Comparison of ENCODE assay signal across 32 mouse cellular contexts in genomic region chr10:43097755-43098154, GRCm38 (mm10).
A peak's percentile ranks its signal among the peaks of the same experiment; 100 is the strongest.
DNase-seq lines count a peak whose midpoint lies in the region; ATAC-seq and TF ChIP-seq lines count a peak whose summit lies in the region.
"Had no signal": no experiment of that assay in that cellular context is flagged by ENCODE, and none has a peak within 500 bp of the region (broad histone marks: within the 10 kb centered on the region; RNA-seq: fewer than 3 reads in every experiment).

No protein-coding gene starts in this region.

- no peak for TF ChIP-seq POLR2A in limb, embryonic 14.5 days (IDR thresholded peaks at IDR 0.05; ENCODE audit: borderline replicate concordance, extremely low read depth, insufficient read depth, insufficient read length)

- WGBS in hindbrain, embryonic 10.5 days: 73% methylated on average over 8 of the region's 8 CpGs
- 66% methylated on average over 8 of the region's 8 CpGs for WGBS in hindbrain, embryonic 11.5 days
- 32% methylated on average over 8 of the region's 8 CpGs for WGBS in midbrain, embryonic 13.5 days
- whole genome bisulfite sequencing in midbrain, embryonic 10.5 days: 81% methylated on average over 8 of the region's 8 CpGs
- 31% methylated on average over 8 of the region's 8 CpGs for WGBS in hindbrain, embryonic 14.5 days
- 14% methylated on average over 8 of the region's 8 CpGs for WGBS in limb, embryonic 14.5 days

- ATAC-seq in hindbrain, embryonic 11.5 days (ENCODE audit: low FRiP score): no peak
- no peak for ATAC-seq in midbrain, embryonic 13.5 days
- ATAC-seq in hindbrain, embryonic 14.5 days (ENCODE audit: low FRiP score): no peak
- peak; percentile 62; the same call in 1 of the 2 replicates for ATAC-seq in limb, embryonic 14.5 days (ENCODE audit: low FRiP score, low read depth)
- ATAC-seq: forebrain, embryonic 14.5 days; inflammation-experienced regulatory T-cells, adult 6 months; lung, postnatal 0 days had no signal

- H3K36me3 ChIP-seq in hindbrain, embryonic 10.5 days: no peaks in the 10 kb centered on the region
- H3K36me3 ChIP-seq in hindbrain, embryonic 11.5 days (ENCODE audit: control insufficient read depth, insufficient read depth, low read length): no peaks in the 10 kb centered on the region
- H3K36me3 ChIP-seq in midbrain, embryonic 13.5 days: no peaks in the 10 kb centered on the region
- H3K36me3 ChIP-seq in midbrain, embryonic 10.5 days: no peaks in the 10 kb centered on the region
- H3K36me3 ChIP-seq in hindbrain, embryonic 14.5 days (replicated peaks; ENCODE audit: control insufficient read depth, insufficient read depth): no peaks in the 10 kb centered on the region
- no peaks in the 10 kb centered on the region for H3K36me3 ChIP-seq in limb, embryonic 14.5 days (ENCODE audit: control insufficient read depth, insufficient read depth, low read length)
- H3K36me3 ChIP-seq: G1E; heart, embryonic 12.5 days; limb, embryonic 15.5 days; liver, embryonic 13.5 days; stomach, embryonic 15.5 days had no signal

- DNase-seq in hindbrain, embryonic 10.5 days (ENCODE audit: low spot score): no peak
- no peak for DNase-seq in hindbrain, embryonic 11.5 days (ENCODE audit: low spot score)
- no peak for DNase-seq in midbrain, embryonic 10.5 days (ENCODE audit: low spot score)
- no peak for DNase-seq in hindbrain, embryonic 14.5 days (ENCODE audit: low spot score)
- peak; percentile 57 for DNase-seq in limb, embryonic 14.5 days (ENCODE audit: low spot score)
- no peak for DNase-seq in kidney, adult 18-20 months
- DNase-seq in spleen, postnatal 10 days (ENCODE audit: low spot score in 2 of 2): no peak
- DNase-seq: adrenal gland, adult 8-10 months; cerebellum, adult 9-10 months; cerebellum, postnatal 36 days; gastrocnemius, adult 2 months; gastrocnemius, postnatal 36 days; heart, adult 18-20 months; heart, postnatal 4 days; kidney, adult 2 months; kidney, postnatal 36 days; layer of hippocampus, postnatal 36 days; liver, embryonic 13.5 days; lung, adult 18-20 months; lung, postnatal 4 days; retina, postnatal 1 day; right cerebral cortex, postnatal 14 days; thymus, postnatal 14 days had no signal

- H3K9ac ChIP-seq in hindbrain, embryonic 11.5 days (ENCODE audit: low read depth, low read length): no peak overlapping the region
- H3K9ac ChIP-seq in midbrain, embryonic 13.5 days (replicated peaks): no peak overlapping the region
- no peak overlapping the region for H3K9ac ChIP-seq in hindbrain, embryonic 14.5 days
- H3K9ac ChIP-seq in limb, embryonic 14.5 days (ENCODE audit: low read depth, low read length, severe bottlenecking): no peak overlapping the region
- H3K9ac ChIP-seq: heart, embryonic 12.5 days; limb, embryonic 15.5 days; liver, embryonic 13.5 days; stomach, embryonic 15.5 days had no signal

- H3K4me3 ChIP-seq in hindbrain, embryonic 10.5 days: no peak overlapping the region
- no peak overlapping the region for H3K4me3 ChIP-seq in hindbrain, embryonic 11.5 days (ENCODE audit: low read depth, low read length)
- no peak overlapping the region for H3K4me3 ChIP-seq in midbrain, embryonic 13.5 days (replicated peaks)
- H3K4me3 ChIP-seq in midbrain, embryonic 10.5 days: no peak overlapping the region
- H3K4me3 ChIP-seq in hindbrain, embryonic 14.5 days (replicated peaks; ENCODE audit: low read length): no peak overlapping the region
- H3K4me3 ChIP-seq in limb, embryonic 14.5 days (replicated peaks; ENCODE audit: low read length): no peak overlapping the region
- H3K4me3 ChIP-seq: gastrocnemius, adult 2 months; heart, embryonic 12.5 days; limb, embryonic 15.5 days; liver, embryonic 13.5 days; megakaryocyte, embryonic 14.5 days; stomach, embryonic 15.5 days had no signal

- H3K27me3 ChIP-seq in hindbrain, embryonic 10.5 days (ENCODE audit: insufficient read depth, poor library complexity, severe bottlenecking): no peaks in the 10 kb centered on the region
- H3K27me3 ChIP-seq in hindbrain, embryonic 11.5 days (ENCODE audit: control insufficient read depth, insufficient read depth, low read length): no peaks in the 10 kb centered on the region
- no peaks in the 10 kb centered on the region for H3K27me3 ChIP-seq in midbrain, embryonic 13.5 days
- no peaks in the 10 kb centered on the region for H3K27me3 ChIP-seq in midbrain, embryonic 10.5 days (ENCODE audit: low read depth, poor library complexity, severe bottlenecking)
- no peaks in the 10 kb centered on the region for H3K27me3 ChIP-seq in hindbrain, embryonic 14.5 days (ENCODE audit: control insufficient read depth, insufficient read depth, low read length)
- H3K27me3 ChIP-seq in limb, embryonic 14.5 days (ENCODE audit: control insufficient read depth, insufficient read depth, low read length): no peaks in the 10 kb centered on the region
- H3K27me3 ChIP-seq: heart, embryonic 12.5 days; stomach, embryonic 15.5 days had no signal

- peak overlapping the region; percentile 23; the same call in 1 of the 2 replicates for H3K27ac ChIP-seq in hindbrain, embryonic 10.5 days
- no peak overlapping the region for H3K27ac ChIP-seq in hindbrain, embryonic 11.5 days (ENCODE audit: low read depth, low read length)
- peak overlapping the region; percentile 55 for H3K27ac ChIP-seq in midbrain, embryonic 13.5 days
- H3K27ac ChIP-seq in midbrain, embryonic 10.5 days (replicated peaks): no peak overlapping the region
- H3K27ac ChIP-seq in hindbrain, embryonic 14.5 days: peak overlapping the region; percentile 10; the same call in 1 of the 2 replicates
- H3K27ac ChIP-seq in limb, embryonic 14.5 days (replicated peaks; ENCODE audit: low read depth, low read length): no peak overlapping the region
- H3K27ac ChIP-seq: gastrocnemius, adult 2 months; limb, embryonic 15.5 days; liver, embryonic 13.5 days; stomach, embryonic 15.5 days had no signal

- no peak overlapping the region for H3K4me2 ChIP-seq in hindbrain, embryonic 11.5 days (replicated peaks; ENCODE audit: low read depth, low read length)
- H3K4me2 ChIP-seq in midbrain, embryonic 13.5 days (replicated peaks): no peak overlapping the region
- H3K4me2 ChIP-seq in hindbrain, embryonic 14.5 days (replicated peaks): no peak overlapping the region
- H3K4me2 ChIP-seq in limb, embryonic 14.5 days (replicated peaks; ENCODE audit: low read depth, low read length, severe bottlenecking): no peak overlapping the region
- H3K4me2 ChIP-seq: heart, embryonic 12.5 days; limb, embryonic 15.5 days; liver, embryonic 13.5 days; stomach, embryonic 15.5 days had no signal

- peaks cover 81% of the 10 kb centered on the region for H3K4me1 ChIP-seq in hindbrain, embryonic 10.5 days (replicated peaks)
- H3K4me1 ChIP-seq in hindbrain, embryonic 11.5 days (replicated peaks; ENCODE audit: control insufficient read depth, insufficient read depth, low read length): peaks cover 10% of the 10 kb centered on the region; the same call in 1 of the 2 replicates
- peaks cover 88% of the 10 kb centered on the region for H3K4me1 ChIP-seq in midbrain, embryonic 13.5 days (replicated peaks)
- H3K4me1 ChIP-seq in midbrain, embryonic 10.5 days: peaks cover 87% of the 10 kb centered on the region
- H3K4me1 ChIP-seq in hindbrain, embryonic 14.5 days (replicated peaks; ENCODE audit: control insufficient read depth, insufficient read depth, low read length): peaks cover 64% of the 10 kb centered on the region
- H3K4me1 ChIP-seq in limb, embryonic 14.5 days (ENCODE audit: control insufficient read depth, insufficient read depth, low read length): peaks cover 18% of the 10 kb centered on the region
- H3K4me1 ChIP-seq: liver, embryonic 13.5 days; megakaryocyte, embryonic 14.5 days; stomach, embryonic 15.5 days had no signal

- H3K9me3 ChIP-seq in hindbrain, embryonic 10.5 days: no peaks in the 10 kb centered on the region
- no peaks in the 10 kb centered on the region for H3K9me3 ChIP-seq in hindbrain, embryonic 11.5 days (ENCODE audit: control insufficient read depth, low read length)
- no peaks in the 10 kb centered on the region for H3K9me3 ChIP-seq in midbrain, embryonic 13.5 days
- H3K9me3 ChIP-seq in midbrain, embryonic 10.5 days (replicated peaks): no peaks in the 10 kb centered on the region
- no peaks in the 10 kb centered on the region for H3K9me3 ChIP-seq in hindbrain, embryonic 14.5 days (ENCODE audit: control insufficient read depth, low read length)
- no peaks in the 10 kb centered on the region for H3K9me3 ChIP-seq in limb, embryonic 14.5 days (ENCODE audit: control insufficient read depth, low read length)
- H3K9me3 ChIP-seq: G1E; heart, embryonic 12.5 days; limb, embryonic 15.5 days; liver, embryonic 13.5 days; megakaryocyte, embryonic 14.5 days; stomach, embryonic 15.5 days had no signal

Comparison
In these comparisons a context has a peak if more than half of its experiments do, and no peak if none do; other contexts are left out.
1. H3K27ac ChIP-seq: peak in hindbrain, embryonic 10.5 days (single experiment), midbrain, embryonic 13.5 days (single experiment) and hindbrain, embryonic 14.5 days (single experiment); none in hindbrain, embryonic 11.5 days (single experiment), midbrain, embryonic 10.5 days (single experiment) and limb, embryonic 14.5 days (single experiment).